Mouse (Mus musculus) liver, embryonic 16.5 days (tissue): ENCODE results near the gene Trim15. TPM values are rescaled to one million over a fixed set of nuclear protein-coding genes. Genes with fewer than 3 reads are reported as not detected.

Experiments used
- ATAC-seq: fragments of 200-750 bp; cut with Nextera tagmentation; 2 replicates; pipeline ENCODE4 v1.8.0; 2017; ENCODE audit warnings: low read depth, mild to moderate bottlenecking, moderate number of reproducible peaks, moderate library complexity
- H3K27ac ChIP-seq: fragments of 300-500 bp; sonication (generic); 2 replicates; pipeline ENCODE4 v1.5.1; 2014; ENCODE audit warnings: mild to moderate bottlenecking, low read length
- H3K27me3 ChIP-seq: fragments of 300-500 bp; sonication (generic); 2 replicates; pipeline ENCODE4 v1.6.1; 2014; ENCODE audit warnings: low read depth, low read length, mixed read lengths; ENCODE audit not compliant: control insufficient read depth, insufficient read depth
- H3K36me3 ChIP-seq: fragments of 300-500 bp; sonication (generic); 2 replicates; pipeline ENCODE4 v1.6.1; 2014; ENCODE audit warnings: mild to moderate bottlenecking; ENCODE audit not compliant: control insufficient read depth, insufficient read depth
- H3K4me1 ChIP-seq: fragments of 300-500 bp; sonication (generic); 2 replicates; pipeline ENCODE4 v1.6.1; 2014; ENCODE audit warnings: low read depth, low read length, mixed read lengths; ENCODE audit not compliant: control insufficient read depth
- H3K4me2 ChIP-seq: fragments of 300-500 bp; sonication (generic); 2 replicates; pipeline ENCODE4 v1.6.1; 2014; ENCODE audit warnings: low read depth, low read length, mixed read lengths
- H3K4me3 ChIP-seq: fragments of 300-500 bp; sonication (generic); 2 replicates; pipeline ENCODE4 v1.5.1; 2014; ENCODE audit warnings: low read depth, mild to moderate bottlenecking, low read length
- H3K9ac ChIP-seq: fragments of 300-500 bp; sonication (generic); 2 replicates; pipeline ENCODE4 v1.6.1; 2014; ENCODE audit warnings: low read depth, low read length
- H3K9me3 ChIP-seq: fragments of 300-500 bp; sonication (generic); replicated peaks from 2 replicates; pipeline ENCODE4 v1.6.1; 2016; ENCODE audit warnings: low read length; ENCODE audit not compliant: control insufficient read depth
- WGBS: fragments of 180-500 bp; shearing (Covaris S2); extraction: QIAGEN DNeasy Blood & Tissue Kit; methylation state at CpG from one replicate; pipeline ENCODE4 v1.1.7; 2014; ENCODE audit not compliant: insufficient replicate concordance; 5-methylcytosine and 5-hydroxymethylcytosine counted together
- polyA plus RNA-seq: library from polyadenylated mRNA; unstranded; fragments of >200 nt; fragmentation: Nextera tagmentation; extraction: Ambion mirVana; gene quantifications from 2 replicates; pipeline ENCODE4 v1.2.1, GENCODE M21; 2015

Gene Trim15
- polyA plus RNA-seq, 1 experiment from 2014 or later: 0.55 TPM

DNA sequence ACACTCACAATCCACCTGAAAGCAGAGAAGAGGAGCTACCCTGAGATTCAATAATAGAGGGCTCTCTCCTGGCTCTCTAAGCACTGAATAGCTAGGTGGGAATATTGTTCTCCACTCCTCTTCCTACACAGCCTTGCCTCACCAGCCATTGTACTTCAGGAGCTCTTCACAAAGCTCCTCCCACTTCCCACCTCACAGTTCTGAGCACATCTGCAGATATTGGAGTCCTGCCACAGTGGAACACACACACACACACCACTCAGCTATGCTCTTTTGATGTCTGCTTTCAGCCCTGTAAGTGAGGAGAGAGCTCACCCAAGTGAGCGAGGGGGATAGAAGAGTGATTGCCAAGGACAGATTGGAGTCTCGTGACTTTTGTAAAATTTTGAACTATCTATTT is 16.3 kb upstream of the Trim15 start:
- WGBS: 69% methylated on average over 2 of the region's 2 CpGs
- Histone ChIP-seq H3K4me3 (no peak overlapping the region), H3K27me3 (no peaks in the 10 kb centered on the region), H3K9me3 (no peaks in the 10 kb centered on the region), H3K27ac (no peak overlapping the region), H3K4me2 (no peak overlapping the region), H3K4me1 (no peaks in the 10 kb centered on the region), H3K9ac (no peak overlapping the region), H3K36me3 (peaks cover 2% of the 10 kb centered on the region)
- ATAC-seq: no peak

- Histone ChIP-seq H3K27me3 (no peaks in the 10 kb centered on the region), H3K9me3 (no peaks in the 10 kb centered on the region), H3K4me3 (peak overlapping the region; percentile 3), H3K4me1 (peaks cover 24% of the 10 kb centered on the region), H3K9ac (no peak overlapping the region), H3K4me2 (peak overlapping the region; percentile 22), H3K27ac (no peak overlapping the region), H3K36me3 (peaks cover 69% of the 10 kb centered on the region)
- ATAC-seq: no peak
- WGBS: 57% methylated on average over 4 of the region's 4 CpGs
Measured at GRCm38 (mm10) chr17:36874636-36875035, 7.6 kb upstream of the Trim15 start.

DNA sequence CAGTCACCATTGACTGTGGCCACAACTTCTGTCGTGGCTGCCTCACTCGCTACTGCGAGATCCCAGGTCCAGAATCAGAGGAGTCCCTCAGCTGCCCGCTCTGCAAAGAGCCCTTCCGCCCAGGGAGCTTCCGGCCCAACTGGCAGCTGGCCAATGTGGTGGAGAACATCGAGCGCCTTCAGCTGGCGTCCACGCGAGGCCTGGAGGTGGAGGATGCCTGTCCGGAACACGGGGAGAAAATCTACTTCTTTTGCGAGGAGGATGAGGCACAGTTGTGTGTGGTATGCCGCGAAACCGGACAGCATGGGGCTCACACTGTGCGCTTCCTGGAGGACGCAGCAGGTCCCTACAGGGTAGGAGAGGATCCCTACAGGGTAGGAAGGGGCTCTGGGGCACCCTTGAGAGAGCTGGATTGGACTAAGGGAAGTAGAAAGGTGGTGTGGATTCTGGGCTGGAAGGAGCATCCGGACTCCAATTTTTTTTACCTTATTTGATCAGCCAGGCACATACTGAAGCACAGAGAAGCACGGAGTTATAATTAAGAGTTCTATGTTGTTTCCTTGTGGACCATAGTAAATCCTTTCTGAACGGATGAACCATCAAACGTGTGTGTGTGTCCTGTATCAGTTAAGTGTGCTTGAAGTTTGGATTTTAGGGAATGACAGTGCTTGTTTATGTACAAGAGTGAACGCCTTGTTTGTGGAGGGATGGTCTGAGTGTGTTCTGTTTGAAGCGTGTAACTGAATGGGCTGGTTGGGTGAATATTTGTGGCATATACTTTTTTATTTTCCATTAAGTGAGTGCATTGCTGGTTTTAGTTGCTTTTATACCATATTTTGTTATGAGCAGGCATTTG is 3.2 kb upstream of the Trim15 start:
- Histone ChIP-seq H3K36me3 (peaks cover 37% of the 10 kb centered on the region), H3K9ac (peak overlapping the region; percentile 96), H3K4me2 (peak overlapping the region; percentile 77), H3K4me1 (peaks cover 53% of the 10 kb centered on the region), H3K27me3 (peaks cover 22% of the 10 kb centered on the region), H3K27ac (peak overlapping the region; percentile 100), H3K9me3 (no peaks in the 10 kb centered on the region), H3K4me3 (peak overlapping the region; percentile 73)
- peak; percentile 17 for ATAC-seq
- 45% methylated on average over 25 of the region's 25 CpGs for WGBS

GRCm38 (mm10) chr17:36869284-36869954 is 2.4 kb upstream of the Trim15 start, which contains the start of gene Trim10:
Gene Trim10, plus strand, starts transcription at chr17:36869574.
- Histone ChIP-seq H3K27ac (peak within 1 kb of the TSS; percentile 100), H3K27me3 (peaks cover 27% of the 10 kb centered on the region), H3K4me2 (peak within 1 kb of the TSS; percentile 77), H3K36me3 (peaks cover 29% of the 10 kb centered on the region), H3K9ac (peak within 1 kb of the TSS; percentile 96), H3K4me1 (peaks cover 52% of the 10 kb centered on the region), H3K4me3 (peak within 1 kb of the TSS; percentile 73), H3K9me3 (no peaks in the 10 kb centered on the region)
- WGBS: 18% methylated on average over 4 of the region's 4 CpGs
- peak; percentile 99 for ATAC-seq

GRCm38 (mm10) chr17:36868836-36869235 is 1.8 kb upstream of the Trim15 start:
- 55% methylated on average over 2 of the region's 2 CpGs for WGBS
- H3K27me3 ChIP-seq: peaks cover 33% of the 10 kb centered on the region
- H3K9ac ChIP-seq: peak overlapping the region; percentile 43
- peaks cover 25% of the 10 kb centered on the region for H3K36me3 ChIP-seq
- peak overlapping the region; percentile 94 for H3K27ac ChIP-seq
- ATAC-seq: no peak
- no peaks in the 10 kb centered on the region for H3K9me3 ChIP-seq
- H3K4me3 ChIP-seq: peak overlapping the region; percentile 33; the same call in 1 of the 2 replicates
- H3K4me1 ChIP-seq: peaks cover 47% of the 10 kb centered on the region
- peak overlapping the region; percentile 57 for H3K4me2 ChIP-seq

- no peak overlapping the region for H3K9ac ChIP-seq
- 23% methylated on average over 2 of the region's 2 CpGs for WGBS
- H3K4me2 ChIP-seq: no peak overlapping the region
- no peak for ATAC-seq
- H3K9me3 ChIP-seq: no peaks in the 10 kb centered on the region
- H3K27ac ChIP-seq: no peak overlapping the region
- H3K4me3 ChIP-seq: no peak overlapping the region
- peaks cover 39% of the 10 kb centered on the region for H3K27me3 ChIP-seq
- H3K36me3 ChIP-seq: peaks cover 2% of the 10 kb centered on the region; the same call in 1 of the 2 replicates
- peaks cover 12% of the 10 kb centered on the region for H3K4me1 ChIP-seq
Measured at GRCm38 (mm10) chr17:36861680-36862079, 5.3 kb downstream of the Trim15 start.

DNA sequence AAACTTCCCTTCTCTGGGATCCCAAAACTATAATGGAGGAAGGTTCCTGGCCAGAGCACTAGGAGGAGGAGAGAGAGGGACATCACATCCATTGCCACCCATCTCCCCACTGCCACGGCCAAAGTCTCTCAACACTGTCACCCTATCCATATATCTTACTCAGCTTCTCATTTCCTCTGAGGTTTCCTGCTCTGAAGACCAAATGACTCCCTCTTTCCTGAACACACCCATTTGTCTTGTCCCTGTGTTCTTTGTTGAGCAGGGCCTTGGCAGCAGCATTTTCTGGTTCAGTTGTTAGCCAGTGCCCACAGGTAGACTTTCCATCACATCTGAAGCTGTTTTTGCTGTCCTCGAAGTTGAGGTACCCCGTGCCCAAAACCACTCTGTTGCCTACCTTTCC is 8.8 kb downstream of the Trim15 start:
- no peak for ATAC-seq
- WGBS: 44% methylated on average over 3 of the region's 3 CpGs
- Histone ChIP-seq H3K27ac (no peak overlapping the region), H3K4me3 (no peak overlapping the region), H3K9ac (no peak overlapping the region), H3K4me2 (no peak overlapping the region), H3K9me3 (no peaks in the 10 kb centered on the region), H3K4me1 (no peaks in the 10 kb centered on the region), H3K36me3 (peaks cover 2% of the 10 kb centered on the region; the same call in 1 of the 2 replicates), H3K27me3 (peaks cover 9% of the 10 kb centered on the region)

GRCm38 (mm10) chr17:36856236-36856635 is 10.8 kb downstream of the Trim15 start:
- H3K4me1 ChIP-seq: peaks cover 6% of the 10 kb centered on the region
- ATAC-seq: no peak
- no peaks in the 10 kb centered on the region for H3K9me3 ChIP-seq
- no peak overlapping the region for H3K4me3 ChIP-seq
- no peak overlapping the region for H3K27ac ChIP-seq
- no peak overlapping the region for H3K4me2 ChIP-seq
- H3K9ac ChIP-seq: no peak overlapping the region
- H3K36me3 ChIP-seq: peaks cover 4% of the 10 kb centered on the region; the same call in 1 of the 2 replicates
- WGBS: 77% methylated on average over 4 of the region's 4 CpGs
- H3K27me3 ChIP-seq: no peaks in the 10 kb centered on the region

GRCm38 (mm10) chr17:36855484-36855883 is 11.5 kb downstream of the Trim15 start:
- no peak overlapping the region for H3K4me2 ChIP-seq
- H3K9me3 ChIP-seq: no peaks in the 10 kb centered on the region
- H3K4me3 ChIP-seq: no peak overlapping the region
- no peaks in the 10 kb centered on the region for H3K27me3 ChIP-seq
- H3K4me1 ChIP-seq: peaks cover 8% of the 10 kb centered on the region
- WGBS: 70% methylated on average over 3 of the region's 3 CpGs
- no peak for ATAC-seq
- no peak overlapping the region for H3K9ac ChIP-seq
- peaks cover 4% of the 10 kb centered on the region; the same call in 1 of the 2 replicates for H3K36me3 ChIP-seq
- H3K27ac ChIP-seq: no peak overlapping the region
